Mouse (Mus musculus): ENCODE results near the gene Ccdc74a.

The Ccdc74a gene

DNA sequence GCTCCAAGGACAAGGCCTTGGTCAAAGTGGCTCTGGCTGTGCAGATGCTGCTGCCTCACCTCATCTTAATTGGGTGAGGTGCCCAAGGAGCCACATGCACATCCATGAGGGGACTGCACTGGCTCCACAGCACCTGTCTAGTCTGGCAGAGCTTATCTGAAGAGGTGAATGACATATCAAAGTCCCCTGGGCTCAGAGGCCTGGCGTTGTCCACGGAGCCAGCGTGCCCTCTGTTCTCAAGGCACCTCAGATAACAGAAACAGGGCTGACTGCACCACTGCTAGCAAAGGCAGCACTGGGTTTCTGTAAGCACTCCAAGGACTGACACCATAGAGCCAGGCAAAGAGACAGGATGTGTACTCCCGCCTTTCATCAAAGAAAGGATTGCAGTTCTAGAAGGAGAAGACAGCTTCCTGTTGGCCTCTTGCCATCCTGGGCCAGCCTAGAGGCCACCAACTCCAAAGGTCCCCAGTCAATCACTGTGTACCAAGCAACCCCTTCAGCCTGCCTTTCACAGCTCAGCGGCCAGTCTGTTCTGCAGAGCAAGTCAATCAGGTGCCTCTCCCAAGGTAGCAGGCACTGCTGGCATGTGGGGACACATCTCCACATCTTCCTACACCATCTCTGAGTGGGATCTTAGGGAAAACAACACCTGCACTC lies 10.1 kb downstream of the Ccdc74a start:
- ChIA-PET CTCF (no interaction called here), POLR2A (interaction anchor here in 2 of 4 experiments (0.6 to 1.1 kb wide), 2 partner anchors 37 to 274 kb away, joined by 3 read pairs; partner anchors contain the start of gene Smpd4 (in 1 of the 2))

DNA sequence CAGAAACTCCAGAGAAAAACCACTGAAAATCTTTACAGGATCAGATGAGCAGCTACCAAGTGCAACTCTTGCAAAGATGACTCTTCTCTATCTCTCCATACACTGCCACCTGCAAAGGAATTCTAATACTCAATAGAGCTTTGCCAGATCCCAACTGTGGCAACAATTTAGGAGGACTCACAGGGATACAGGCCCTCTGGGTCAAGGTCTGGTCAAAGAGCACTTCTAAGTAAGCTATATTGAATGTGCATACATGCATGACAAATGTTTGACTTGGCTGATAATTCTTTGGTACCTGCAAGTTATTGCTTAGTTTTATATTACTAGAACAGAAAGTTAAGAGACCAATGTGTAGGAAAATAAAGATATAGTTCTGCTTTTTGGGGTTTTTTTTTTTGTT lies 19.3 kb downstream of the Ccdc74a start:
- ChIA-PET CTCF (interaction anchor here in 1 of 4 experiments (1.7 kb wide), 1 partner anchor 40 kb away, joined by 5 read pairs; no protein-coding TSS in a partner anchor), POLR2A (interaction anchor here in 1 of 4 experiments (1.1 to 1.2 kb wide), 2 partner anchors 16 to 41 kb away, joined by 3 read pairs; no protein-coding TSS in a partner anchor)

DNA sequence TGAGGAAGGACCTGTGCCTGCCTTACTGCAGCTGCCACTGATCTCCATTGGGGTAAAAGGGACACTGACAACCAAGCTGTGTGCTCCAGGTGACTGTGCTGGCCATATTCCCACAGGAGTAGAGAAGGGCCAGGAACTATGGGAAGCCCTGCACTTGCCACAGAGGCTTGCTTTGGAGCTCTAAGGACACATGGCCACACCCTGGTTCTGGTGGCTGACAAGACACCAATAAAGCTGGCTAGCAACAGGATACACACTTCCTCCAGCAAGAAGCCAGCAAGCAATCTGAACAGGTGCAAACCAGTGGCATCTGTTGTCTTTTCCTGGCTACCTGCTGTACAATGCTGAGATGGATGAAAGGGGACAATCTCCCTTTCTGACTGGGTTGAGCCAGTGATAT lies 23.6 kb downstream of the Ccdc74a start:
- ChIA-PET CTCF (no interaction called here), POLR2A (interaction anchor here in 1 of 4 experiments (1.0 kb wide), 1 partner anchor 49 kb away, joined by 3 read pairs; no protein-coding TSS in a partner anchor)

DNA sequence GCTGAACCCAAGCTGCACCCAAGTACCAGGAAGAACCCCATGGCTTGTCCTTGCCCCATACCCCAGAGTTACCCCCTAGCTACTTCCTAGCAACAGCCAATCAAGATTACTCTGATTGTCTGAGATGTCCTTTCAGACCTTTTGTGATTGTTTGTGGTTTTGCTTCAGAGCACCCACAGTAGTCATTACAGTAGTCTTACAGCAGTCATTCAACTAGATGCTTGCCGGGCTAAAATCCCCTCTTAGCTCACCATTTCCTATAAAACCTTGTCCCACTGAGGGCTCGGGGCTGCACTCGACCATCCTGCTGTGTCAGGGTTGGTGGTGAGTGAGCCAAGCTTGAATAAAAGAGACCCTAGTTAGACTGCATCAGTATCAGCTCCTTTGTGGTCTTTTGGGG lies 48.6 kb downstream of the Ccdc74a start:
- ChIA-PET POLR2A (interaction anchor here in 3 of 4 experiments (0.5 to 1.4 kb wide), 4 partner anchors 12 to 39 kb away, joined by 3 to 4 read pairs (median 4); no protein-coding TSS in a partner anchor), CTCF (interaction anchor here in 1 of 4 experiments (1.2 kb wide), 1 partner anchor 32 kb away, joined by 3 read pairs; no protein-coding TSS in a partner anchor)

Data from embryonic stem cell, embryonic (primary cell).